Mouse (Mus musculus): Measurements from ENCODE around the gene Cysrt1. TPM values are rescaled to one million over a fixed set of nuclear protein-coding genes. Genes with fewer than 3 reads are reported as not detected.
A peak's percentile ranks its signal among the peaks of the same experiment; 100 is the strongest.

The Cysrt1 gene
- total RNA-seq, 2 experiments from 2014 or later = not detected

GRCm38 (mm10) chr2:25207593-25207992 is 34.7 kb downstream of the Cysrt1 start:
- DNase-seq = no peak

- DNase-seq = no peak
Measured at GRCm38 (mm10) chr2:25203631-25204214, 38.5 kb downstream of the Cysrt1 start.

GRCm38 (mm10) chr2:25200631-25201030 is 41.6 kb downstream of the Cysrt1 start:
- DNase-seq = no peak

- no peak for DNase-seq
Measured at GRCm38 (mm10) chr2:25197946-25198345, 44.3 kb downstream of the Cysrt1 start.

- no peak for DNase-seq
Measured at GRCm38 (mm10) chr2:25197191-25197590, 45.1 kb downstream of the Cysrt1 start.

- no peak for DNase-seq
Measured at GRCm38 (mm10) chr2:25196172-25196954, 45.9 kb downstream of the Cysrt1 start, which contains the start of gene Tor4a. TSS of gene Tor4a (minus strand) at chr2:25196886.

- no peak for DNase-seq
Measured at GRCm38 (mm10) chr2:25195211-25196156, 46.8 kb downstream of the Cysrt1 start.

- DNase-seq = no peak
Measured at GRCm38 (mm10) chr2:25194486-25195171, 47.6 kb downstream of the Cysrt1 start.

GRCm38 (mm10) chr2:25194006-25194405 is 48.2 kb downstream of the Cysrt1 start:
- DNase-seq = no peak

GRCm38 (mm10) chr2:25193330-25193770 is 48.9 kb downstream of the Cysrt1 start:
- DNase-seq = peak; percentile 78 to 81

Other genes starting within 250 kb of the Cysrt1 start
- gene Nsmf, start 188.1 kb downstream of the Cysrt1 start, total RNA-seq (2021) = 100 to 1,000 TPM; 948 to 958 TPM
- gene Entpd8, start 162.1 kb downstream of the Cysrt1 start, total RNA-seq (2021) = not detected
- not detected for gene Noxa1, start 147.3 kb downstream of the Cysrt1 start, total RNA-seq (2021)
- gene Nrarp, start 61.7 kb downstream of the Cysrt1 start, total RNA-seq (2021) = 10 to 100 TPM; 21.3 to 21.5 TPM
- 1 to 10 TPM; 1.3 to 1.8 TPM for gene Tor4a, start 45.6 kb downstream of the Cysrt1 start, total RNA-seq (2021)
- gene Nelfb, start 31.0 kb downstream of the Cysrt1 start, total RNA-seq (2021) = 10 to 100 TPM; 55.1 to 58.1 TPM
- gene Stpg3, start 27.8 kb downstream of the Cysrt1 start, total RNA-seq (2021) = not detected
- not detected for gene Fam166a, start 23.7 kb downstream of the Cysrt1 start, total RNA-seq (2021)
- gene Tubb4b, start 17.8 kb downstream of the Cysrt1 start, total RNA-seq (2021) = 100 to 1,000 TPM; 309 to 323 TPM
- gene Slc34a3, start 8.1 kb downstream of the Cysrt1 start, total RNA-seq (2021) = not detected
- gene Rnf224, start 5.7 kb downstream of the Cysrt1 start, total RNA-seq (2021) = not detected
- gene Rnf208, start 197 bp downstream of the Cysrt1 start, total RNA-seq (2021) = 100 to 1,000 TPM; 223 to 232 TPM
- 1 to 10 TPM; 2.2 to 4.4 TPM for gene AL732309.1, start 4.4 kb upstream of the Cysrt1 start, total RNA-seq (2021)
- gene Tmem203, start 13.0 kb upstream of the Cysrt1 start, total RNA-seq (2021) = 10 to 100 TPM; 35.5 to 40.4 TPM
- 10 to 100 TPM; 19.4 to 23.1 TPM for gene Tprn, start 20.2 kb upstream of the Cysrt1 start, total RNA-seq (2021)
- gene Ssna1, start 30.0 kb upstream of the Cysrt1 start, total RNA-seq (2021) = 10 to 100 TPM; 65.0 to 69.4 TPM
- 10 to 100 TPM; 83.0 to 83.3 TPM for gene Anapc2, start 30.0 kb upstream of the Cysrt1 start, total RNA-seq (2021)
- gene Tmem210, start 45.7 kb upstream of the Cysrt1 start, total RNA-seq (2021) = not detected
- not detected for gene Lrrc26, start 47.5 kb upstream of the Cysrt1 start, total RNA-seq (2021)
- 100 to 1,000 TPM; 420 to 431 TPM for gene Grin1, start 76.7 kb upstream of the Cysrt1 start, total RNA-seq (2021)
- 10 to 100 TPM; 50.6 to 52.3 TPM for gene Man1b1, start 89.9 kb upstream of the Cysrt1 start, total RNA-seq (2021)
- gene Dpp7, start 113.9 kb upstream of the Cysrt1 start, total RNA-seq (2021) = 10 to 100 TPM; 26.1 to 38.4 TPM
- 10 to 100 TPM; 10.8 to 13.8 TPM for gene Uap1l1, start 123.2 kb upstream of the Cysrt1 start, total RNA-seq (2021)
- 1 to 10 TPM; 3.7 to 4.6 TPM for gene Sapcd2, start 129.9 kb upstream of the Cysrt1 start, total RNA-seq (2021)
- 10 to 100 TPM; 14.9 to 16.1 TPM for gene Entpd2, start 153.4 kb upstream of the Cysrt1 start, total RNA-seq (2021)
- gene Npdc1, start 156.9 kb upstream of the Cysrt1 start, total RNA-seq (2021) = 100 to 1,000 TPM; 422 to 431 TPM
- under 1 TPM; 0.87 to 0.94 TPM for gene Fut7, start 180.8 kb upstream of the Cysrt1 start, total RNA-seq (2021)
- 100 to 1,000 TPM; 147 to 167 TPM for gene Abca2, start 186.3 kb upstream of the Cysrt1 start, total RNA-seq (2021)
- gene Clic3, start 214.4 kb upstream of the Cysrt1 start, total RNA-seq (2021) = under 1 TPM in 1 of 2 experiments, not detected in 1; 0.66 TPM
- 10 to 100 TPM; 46.2 to 62.8 TPM for gene Paxx, start 218.6 kb upstream of the Cysrt1 start, total RNA-seq (2021)
- 100 to 1,000 TPM; 435 to 800 TPM for gene Ptgds, start 227.6 kb upstream of the Cysrt1 start, total RNA-seq (2021)